Mouse (Mus musculus) CH12.LX (cell line): ENCODE measurements around the gene Irak3.

Experiments
- CHD1 ChIP-seq: IDR thresholded peaks from 2 replicates; pipeline ENCODE4 v1.6.1; 2012; ENCODE audit warnings: low read depth, low read length, improper control_type of control experiment, inconsistent platforms
- CTCF ChIP-seq, 2 experiments: IDR thresholded peaks in 1 of 2; conservative IDR thresholded peaks in 1 of 2; 2 replicates each; pipeline ENCODE4 v1.5.1; 2011 to 2012; ENCODE audit warnings: low read depth in 2 of 2, low read length in 2 of 2, improper control_type of control experiment in 1 of 2, inconsistent platforms in 1 of 2, mild to moderate bottlenecking in 1 of 2, moderate library complexity in 1 of 2
- JUND ChIP-seq: conservative IDR thresholded peaks from 2 replicates; pipeline ENCODE4 v1.6.1; 2011; ENCODE audit warnings: low read depth, low read length, improper control_type of control experiment
- MAX ChIP-seq: IDR thresholded peaks from 2 replicates; pipeline ENCODE4 v1.6.1; 2011; ENCODE audit warnings: low read length, improper control_type of control experiment
- MXI1 ChIP-seq: IDR thresholded peaks from 2 replicates; pipeline ENCODE4 v1.6.1; 2011; ENCODE audit warnings: mild to moderate bottlenecking, low read depth, low read length, improper control_type of control experiment
- POLR2AphosphoS2 ChIP-seq: IDR thresholded peaks from 2 replicates; pipeline ENCODE4 v1.6.1; 2011; ENCODE audit warnings: low read depth, low read length, improper control_type of control experiment
- RAD21 ChIP-seq: IDR thresholded peaks from 2 replicates; pipeline ENCODE4 v1.6.1; 2011; ENCODE audit warnings: low read depth, mild to moderate bottlenecking, low read length, improper control_type of control experiment, moderate library complexity
- USF1 ChIP-seq: IDR thresholded peaks from 2 replicates; pipeline ENCODE4 v1.6.1; 2014; ENCODE audit warnings: low read depth, mild to moderate bottlenecking, inconsistent platforms, low read length, improper control_type of control experiment
- ZC3H11A ChIP-seq: IDR thresholded peaks from 2 replicates; pipeline ENCODE4 v1.6.1; 2012; ENCODE audit warnings: low read depth, mild to moderate bottlenecking, inconsistent platforms, low read length, improper control_type of control experiment

DNA sequence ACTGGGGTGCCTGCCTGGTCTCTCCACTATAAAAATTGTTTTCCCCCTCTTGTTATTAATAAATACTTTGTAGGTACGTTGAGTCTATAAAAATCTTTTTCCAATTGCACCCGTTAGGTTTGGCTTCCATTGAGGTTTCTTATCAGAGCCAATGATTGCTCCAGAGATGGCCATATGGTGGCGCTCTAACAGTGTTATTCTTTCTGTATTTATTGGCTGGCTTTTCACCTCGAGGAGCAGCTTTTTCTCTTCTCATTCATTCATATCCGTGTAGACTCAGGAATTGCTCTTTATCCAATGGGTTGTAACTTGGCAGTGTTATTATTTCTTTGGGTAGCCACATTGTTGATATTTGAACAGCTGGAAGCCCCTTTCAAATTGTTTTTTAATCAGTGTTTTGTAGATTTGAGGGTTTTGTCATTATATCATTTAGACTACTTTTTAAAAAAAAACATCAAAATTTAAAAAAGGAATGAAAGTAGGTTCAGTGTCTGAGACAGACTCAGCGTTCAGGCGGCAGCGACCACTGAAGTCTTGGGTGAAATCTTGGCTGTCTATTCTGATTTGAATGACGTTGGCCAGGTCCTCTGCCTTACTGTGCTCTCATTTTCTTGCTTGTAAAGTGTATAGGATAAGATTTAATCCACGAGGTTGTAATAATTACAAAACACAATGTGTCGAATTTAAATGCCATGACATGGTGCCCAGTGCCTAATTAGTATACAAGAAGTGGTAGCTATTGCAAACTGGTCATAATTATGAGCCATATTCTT is 49.2 kb upstream of the Irak3 start:
- TF ChIP-seq CTCF (conservative IDR thresholded peaks at IDR 0.05 in 1 of 2, IDR thresholded peaks at IDR 0.05 in 1 of 2; ENCODE audit: low read depth in 2 of 2, low read length in 2 of 2), result peak in 1 of 2 experiments; percentile 55; a peak in 2 of 4 replicates
- no peak for TF ChIP-seq USF1
- no peak for TF ChIP-seq POLR2AphosphoS2
- TF ChIP-seq RAD21, result peak; percentile 9
- TF ChIP-seq MXI1, result no peak
- TF ChIP-seq JUND, result no peak
- TF ChIP-seq MAX, result no peak
- no peak for TF ChIP-seq CHD1
- TF ChIP-seq ZC3H11A, result no peak
